Mouse (Mus musculus): Measurements from ENCODE around the gene Fam83g.

DNA sequence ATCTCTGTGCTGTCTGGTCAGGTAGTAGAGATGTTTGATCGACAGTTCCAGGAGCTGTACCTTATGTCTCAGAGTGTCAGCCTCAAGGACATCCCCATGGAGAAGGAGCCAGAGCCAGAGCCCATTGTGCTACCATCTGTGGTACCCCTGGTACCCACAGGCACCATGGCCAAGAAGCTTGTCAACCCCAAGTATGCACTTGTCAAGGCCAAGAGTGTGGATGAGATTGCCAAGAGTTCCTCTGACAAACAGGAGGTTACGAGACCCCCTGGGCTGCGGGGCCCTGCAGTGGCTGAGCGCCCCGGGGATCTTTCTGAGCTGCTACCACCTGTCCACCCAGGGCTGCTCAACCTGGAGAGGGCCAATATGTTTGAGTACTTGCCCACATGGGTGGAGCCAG is 18.6 kb downstream of the Fam83g start:
- no peak for TF ChIP-seq CTCF (conservative IDR thresholded peaks at IDR 0.05 in 1 of 2, IDR thresholded peaks at IDR 0.05 in 1 of 2; ENCODE audit: low read depth in 2 of 2, low read length in 2 of 2)
- no peak for TF ChIP-seq MAZ (IDR thresholded peaks at IDR 0.05; ENCODE audit: low read depth, low read length)
- TF ChIP-seq EP300 (IDR thresholded peaks at IDR 0.05; ENCODE audit: low read length) = no peak
- no peak for TF ChIP-seq USF1 (IDR thresholded peaks at IDR 0.05; ENCODE audit: low read depth, low read length)
- no peak for TF ChIP-seq SIN3A (IDR thresholded peaks at IDR 0.05; ENCODE audit: low read length)
- TF ChIP-seq ETS1 (conservative IDR thresholded peaks at IDR 0.05; ENCODE audit: low read depth, low read length) = no peak
- no peak for TF ChIP-seq ZMIZ1 (IDR thresholded peaks at IDR 0.05; ENCODE audit: low read depth, low read length)

Measured in CH12.LX (cell line).